Mouse (Mus musculus) G1E (cell line): ENCODE measurements around the gene Dnajb4. TPM values are rescaled to one million over a fixed set of nuclear protein-coding genes. Genes with fewer than 3 reads are reported as not detected.
"Not testable (repeated sequence)": the region's sequence is repeated elsewhere in the genome, so short reads cannot be mapped to it uniquely, and the experiment has no call there.

Experiments used
- ATAC-seq: 2 replicates; pipeline ENCODE4 v1.8.0; 2016; ENCODE audit warnings: mild to moderate bottlenecking; ENCODE audit not compliant: insufficient number of reproducible peaks, poor library complexity, low FRiP score, severe bottlenecking; ENCODE audit errors: extremely low read depth
- DNase-seq: peaks from one replicate; pipeline ENCODE4 v3.0.0; 2012; ENCODE audit warnings: low spot score
- H3K27me3 ChIP-seq: 2 replicates; pipeline ENCODE4 v1.6.1; 2012; ENCODE audit warnings: mild to moderate bottlenecking, low read length, inconsistent platforms; ENCODE audit not compliant: insufficient read depth
- H3K36me3 ChIP-seq: replicated peaks from 2 replicates; pipeline ENCODE3; 2012; ENCODE audit warnings: mild to moderate bottlenecking, inconsistent platforms
- H3K4me1 ChIP-seq: 2 replicates; pipeline ENCODE4 v1.6.1; 2012; ENCODE audit warnings: low read depth, low read length, inconsistent platforms, mixed read lengths; ENCODE audit not compliant: insufficient read depth
- H3K4me3 ChIP-seq: 2 replicates; pipeline ENCODE4 v1.5.1; 2012; ENCODE audit warnings: low read depth, mild to moderate bottlenecking, inconsistent platforms, low read length, moderate library complexity, mixed read lengths
- H3K9me3 ChIP-seq: replicated peaks from 2 replicates; pipeline ENCODE4 v1.6.1; 2012; ENCODE audit warnings: inconsistent platforms
- CTCF ChIP-seq: IDR thresholded peaks from 2 replicates; pipeline ENCODE4 v1.5.1; 2012; ENCODE audit warnings: low read depth, low read length, inconsistent platforms, mixed read lengths
- GATA1 ChIP-seq: IDR thresholded peaks from 2 replicates; pipeline ENCODE4 v1.6.1; 2012; ENCODE audit warnings: borderline replicate concordance, low read length, inconsistent platforms, mixed read lengths
- GATA2 ChIP-seq: IDR thresholded peaks from 2 replicates; pipeline ENCODE4 v1.6.1; 2012; ENCODE audit warnings: low read depth, low read length, inconsistent platforms, borderline replicate concordance
- POLR2AphosphoS5 ChIP-seq: IDR thresholded peaks from 2 replicates; pipeline ENCODE4 v1.6.1; 2012; ENCODE audit warnings: low read depth, low read length, inconsistent platforms; ENCODE audit not compliant: insufficient replicate concordance
- TAL1 ChIP-seq: conservative IDR thresholded peaks from 2 replicates; pipeline ENCODE4 v1.6.1; 2012; ENCODE audit warnings: low read depth, low read length, inconsistent platforms, mixed read lengths
- polyA plus RNA-seq: library from polyadenylated mRNA; stranded (reverse); fragments of >175 nt; gene quantifications from 2 replicates; pipeline ENCODE4 v1.2.3, GENCODE M21; 2012
- total RNA-seq, 2 experiments: library from RNA; stranded (forward) in 1 of 2; stranded (reverse) in 1 of 2; fragments of 200-1000 nt in 1 of 2; fragments of >200 nt in 1 of 2; fragmentation: Nextera tagmentation in 1 of 2; gene quantifications; 2 replicates each; pipeline ENCODE4 v1.2.3; 2014 to 2017

The Dnajb4 gene
- total and polyA plus RNA-seq, 3 experiments, result 1.3 to 27.3 (median 26.4) TPM

DNA sequence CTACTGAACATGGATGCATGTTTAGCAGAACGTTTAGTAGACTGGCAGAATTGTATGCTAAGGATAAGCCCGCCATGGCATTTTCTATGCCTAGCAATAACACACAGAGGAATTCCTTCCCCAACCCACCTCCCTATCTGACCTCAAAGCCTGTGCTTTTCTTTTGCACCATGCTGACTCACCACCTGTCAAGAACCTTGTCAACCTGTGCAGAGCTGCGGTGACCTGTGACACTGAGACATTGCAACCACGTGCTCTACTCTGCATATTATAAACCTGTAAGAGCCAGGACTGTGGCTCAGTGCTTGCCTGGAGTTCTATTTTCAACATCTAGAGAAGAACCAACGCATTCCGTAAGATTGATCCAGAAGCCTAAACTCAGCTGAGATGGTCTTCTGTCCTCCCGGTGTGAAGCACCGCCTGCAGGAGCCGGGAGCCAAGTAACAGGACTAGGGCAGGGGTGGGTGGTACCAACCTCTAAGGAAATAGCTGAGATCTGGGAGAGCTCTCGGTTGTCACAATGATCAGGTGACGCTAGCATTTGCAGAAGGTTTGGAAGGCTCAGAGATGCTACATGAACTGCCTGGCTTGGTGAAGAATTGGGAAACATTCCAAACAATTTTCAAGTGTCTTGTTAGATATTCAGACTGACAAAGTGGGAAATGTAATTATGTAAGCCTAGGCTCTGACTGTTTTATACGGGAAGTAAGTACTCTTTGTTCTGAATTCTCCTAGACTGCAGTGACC is 62.8 kb downstream of the Dnajb4 start:
- H3K9me3 ChIP-seq, result no peaks in the 10 kb centered on the region
- H3K4me1 ChIP-seq, result no peaks in the 10 kb centered on the region
- H3K36me3 ChIP-seq, result no peaks in the 10 kb centered on the region
- DNase-seq (no peak), ATAC-seq (no peak)
- H3K4me3 ChIP-seq, result no peak overlapping the region
- TF ChIP-seq TAL1, result no peak
- no peak for TF ChIP-seq GATA1
- no peak for TF ChIP-seq CTCF
- TF ChIP-seq POLR2AphosphoS5, result no peak
- no peak for TF ChIP-seq GATA2
- no peaks in the 10 kb centered on the region; the same call in none of the 2 replicates for H3K27me3 ChIP-seq

GRCm38 (mm10) chr3:152145186-152145585 is 64.9 kb downstream of the Dnajb4 start:
- no peak for ATAC-seq
- TF ChIP-seq GATA2 (no peak), GATA1 (no peak), TAL1 (no peak), POLR2AphosphoS5 (no peak), CTCF (no peak)
- no peak for DNase-seq
- Histone ChIP-seq H3K4me3 (no peak overlapping the region), H3K9me3 (no peaks in the 10 kb centered on the region), H3K4me1 (no peaks in the 10 kb centered on the region), H3K27me3 (no peaks in the 10 kb centered on the region; the same call in none of the 2 replicates), H3K36me3 (no peaks in the 10 kb centered on the region)

DNA sequence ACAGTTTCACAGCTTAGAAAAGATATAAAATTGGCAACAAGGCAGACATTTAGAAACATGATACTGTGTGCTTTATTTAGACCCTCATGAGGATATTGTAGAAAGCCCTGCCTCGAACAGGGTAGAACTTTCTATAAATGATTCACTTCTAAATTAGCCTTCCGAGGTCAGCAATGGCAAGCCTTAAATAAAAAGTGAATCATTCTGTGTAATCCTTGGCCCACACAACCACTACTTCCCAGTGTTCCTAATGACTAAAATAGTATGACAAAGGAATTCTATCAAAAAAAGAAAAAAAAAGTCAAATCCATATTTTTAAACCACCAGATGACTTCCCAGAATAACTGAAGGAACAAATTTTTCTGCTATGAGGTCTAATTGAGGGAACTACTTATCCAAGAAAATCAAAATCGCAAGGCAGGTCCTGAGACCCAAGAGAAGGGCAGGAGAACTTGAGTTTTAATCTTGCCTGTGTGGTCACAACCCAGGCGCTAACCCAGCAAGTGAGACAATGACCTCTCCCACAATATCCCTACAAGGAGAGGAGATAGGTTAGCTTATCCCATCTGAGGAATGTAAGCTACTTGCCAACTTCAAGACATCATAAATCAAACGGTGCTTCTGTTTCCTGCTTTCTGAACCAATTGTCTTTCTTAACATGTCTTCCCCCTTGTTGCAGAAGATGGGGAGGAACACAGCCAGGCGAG is 67.0 kb downstream of the Dnajb4 start:
- no peaks in the 10 kb centered on the region for H3K9me3 ChIP-seq
- ATAC-seq (no peak), DNase-seq (no peak)
- H3K4me1 ChIP-seq, result no peaks in the 10 kb centered on the region
- no peak overlapping the region for H3K4me3 ChIP-seq
- no peak for TF ChIP-seq POLR2AphosphoS5
- TF ChIP-seq CTCF, result no peak
- no peak for TF ChIP-seq GATA1
- no peak for TF ChIP-seq TAL1
- TF ChIP-seq GATA2, result no peak
- no peaks in the 10 kb centered on the region for H3K36me3 ChIP-seq
- no peaks in the 10 kb centered on the region; the same call in none of the 2 replicates for H3K27me3 ChIP-seq

GRCm38 (mm10) chr3:152142146-152142545 is 68.0 kb downstream of the Dnajb4 start:
- TF ChIP-seq GATA1, result no peak
- TF ChIP-seq TAL1, result no peak
- no peak for TF ChIP-seq POLR2AphosphoS5
- TF ChIP-seq CTCF, result no peak
- no peak for TF ChIP-seq GATA2
- Histone ChIP-seq H3K4me3 (no peak overlapping the region), H3K27me3 (no peaks in the 10 kb centered on the region; the same call in none of the 2 replicates), H3K4me1 (no peaks in the 10 kb centered on the region), H3K9me3 (no peaks in the 10 kb centered on the region), H3K36me3 (no peaks in the 10 kb centered on the region)
- ATAC-seq (no peak), DNase-seq (no peak)

DNA sequence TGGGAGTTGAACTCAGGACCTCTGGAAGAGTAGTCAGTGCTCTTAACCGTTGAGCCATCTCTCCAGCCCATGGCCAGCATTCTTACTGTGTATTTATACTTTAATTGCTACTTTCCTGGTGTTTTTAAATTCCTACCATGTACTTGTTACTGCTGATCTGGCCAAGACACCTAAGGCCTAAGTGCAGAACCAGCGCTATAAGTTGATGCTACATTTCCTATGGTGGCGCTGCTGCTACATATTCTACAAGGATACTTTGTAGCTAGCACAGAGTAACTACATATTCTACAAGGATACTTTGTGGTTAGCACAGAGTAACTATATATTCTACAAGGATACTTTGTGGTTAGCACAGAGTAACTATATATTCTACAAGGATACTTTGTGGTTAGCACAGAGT is 70.8 kb downstream of the Dnajb4 start:
- H3K4me1 ChIP-seq, H3K4me3 ChIP-seq, H3K27me3 ChIP-seq, H3K36me3 ChIP-seq, H3K9me3 ChIP-seq, DNase-seq, ATAC-seq: not testable (repeated sequence)

- H3K4me3 ChIP-seq, H3K4me1 ChIP-seq, H3K36me3 ChIP-seq, H3K27me3 ChIP-seq, DNase-seq, H3K9me3 ChIP-seq, ATAC-seq: not testable (repeated sequence)
These were observed 74.0 kb downstream of the Dnajb4 start for GRCm38 (mm10) chr3:152136106-152136505.

- no peak overlapping the region for H3K4me3 ChIP-seq
- no peak for TF ChIP-seq TAL1
- TF ChIP-seq POLR2AphosphoS5, result no peak
- H3K9me3 ChIP-seq, result no peaks in the 10 kb centered on the region
- no peaks in the 10 kb centered on the region for H3K27me3 ChIP-seq
- H3K36me3 ChIP-seq, result no peaks in the 10 kb centered on the region
- H3K4me1 ChIP-seq, result no peaks in the 10 kb centered on the region
- DNase-seq (no peak), ATAC-seq (no peak)
These were observed 76.5 kb downstream of the Dnajb4 start for GRCm38 (mm10) chr3:152133621-152134020.
